Mouse (Mus musculus) embryonic facial prominence, embryonic 10.5 days (tissue): ENCODE data around the gene Smarcd1. TPM values are rescaled to one million over a fixed set of nuclear protein-coding genes. Genes with fewer than 3 reads are reported as not detected.

Experiments used
- DNase-seq: peaks from one replicate; pipeline ENCODE4 v3.0.0-alpha.2; 2017; ENCODE audit warnings: low spot score
- H3K27ac ChIP-seq: fragments of 300-500 bp; sonication (generic); replicated peaks from 2 replicates; pipeline ENCODE4 v1.5.1; 2016; ENCODE audit warnings: mild to moderate bottlenecking
- H3K27me3 ChIP-seq: fragments of 300-500 bp; sonication (generic); replicated peaks from 2 replicates; pipeline ENCODE4 v1.6.1; 2016; ENCODE audit warnings: low read depth, mild to moderate bottlenecking; ENCODE audit not compliant: poor library complexity, severe bottlenecking
- H3K36me3 ChIP-seq: fragments of 300-500 bp; sonication (generic); replicated peaks from 2 replicates; pipeline ENCODE4 v1.6.1; 2016; ENCODE audit warnings: mild to moderate bottlenecking, moderate library complexity
- H3K4me1 ChIP-seq: fragments of 300-500 bp; sonication (generic); 2 replicates; pipeline ENCODE4 v1.6.1; 2016
- H3K4me3 ChIP-seq: fragments of 300-500 bp; sonication (generic); 2 replicates; pipeline ENCODE4 v1.5.1; 2016; ENCODE audit warnings: mild to moderate bottlenecking, moderate library complexity
- H3K9me3 ChIP-seq: fragments of 300-500 bp; sonication (generic); 2 replicates; pipeline ENCODE4 v1.6.1; 2016; ENCODE audit warnings: mild to moderate bottlenecking
- WGBS: fragments of 180-500 bp; shearing (Covaris S2); methylation state at CpG from one replicate; pipeline ENCODE4 v1.1.7; 2016; 5-methylcytosine and 5-hydroxymethylcytosine counted together
- polyA plus RNA-seq: library from polyadenylated mRNA; unstranded; fragments of >200 nt; fragmentation: Nextera tagmentation; extraction: Ambion mirVana; gene quantifications from 2 replicates; pipeline ENCODE4 v1.2.1, GENCODE M21; 2016

The Smarcd1 gene
- 83.3 and 89.1 TPM in 2 replicates for polyA plus RNA-seq

DNA sequence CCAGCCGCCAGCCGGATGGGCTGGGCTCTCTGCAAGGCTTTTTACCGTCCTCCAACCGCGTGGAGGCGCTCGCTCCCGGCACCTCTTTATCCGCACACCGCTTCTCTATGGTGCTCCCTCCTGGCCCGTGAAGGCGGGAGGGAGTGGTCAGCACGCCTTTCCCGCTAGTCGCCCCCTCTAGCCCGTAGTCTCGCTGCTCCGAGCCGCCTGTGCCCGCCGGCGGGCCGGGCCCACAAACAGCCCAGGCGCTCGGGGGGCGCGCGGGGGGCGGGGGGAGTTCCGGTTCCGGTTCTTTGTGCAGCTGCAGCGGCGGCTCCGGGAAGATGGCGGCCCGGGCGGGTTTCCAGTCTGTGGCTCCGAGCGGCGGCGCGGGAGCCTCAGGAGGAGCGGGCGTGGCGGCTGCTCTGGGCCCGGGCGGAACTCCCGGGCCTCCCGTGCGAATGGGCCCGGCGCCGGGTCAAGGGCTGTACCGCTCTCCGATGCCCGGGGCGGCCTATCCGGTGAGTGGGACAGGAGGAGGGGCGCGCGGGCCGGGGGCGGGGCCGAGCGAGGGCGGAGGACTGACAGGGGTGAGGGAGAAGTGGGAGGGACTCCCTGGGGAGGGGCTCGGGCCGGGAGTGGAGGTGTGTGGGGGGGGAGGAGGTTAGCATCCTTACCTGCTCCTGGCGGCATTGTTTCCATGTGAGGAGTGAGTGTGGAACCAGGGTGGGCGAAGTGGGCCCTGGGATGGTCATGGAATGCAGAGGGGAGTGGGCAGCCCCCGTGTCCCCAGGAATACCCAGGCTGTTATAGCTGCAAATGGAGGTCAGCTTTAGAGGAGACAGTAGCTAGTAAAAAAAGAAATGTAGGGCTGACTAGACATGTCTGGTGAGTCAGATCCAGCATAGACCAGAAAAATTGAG lies at the start of gene Smarcd1:
TSS of gene Smarcd1 (plus strand) at position 131 of the 902 bp plus-strand sequence.
- H3K27me3 ChIP-seq = peaks cover 24% of the 10 kb centered on the region
- no peaks in the 10 kb centered on the region for H3K9me3 ChIP-seq
- H3K36me3 ChIP-seq = peaks cover 39% of the 10 kb centered on the region
- WGBS = under 1% methylated on average over 71 of the region's 71 CpGs
- peaks cover 48% of the 10 kb centered on the region for H3K4me1 ChIP-seq
- peak; percentile 98 for DNase-seq
- peak within 1 kb of the TSS; percentile 100 for H3K27ac ChIP-seq
- H3K4me3 ChIP-seq = peak within 1 kb of the TSS; percentile 93

DNA sequence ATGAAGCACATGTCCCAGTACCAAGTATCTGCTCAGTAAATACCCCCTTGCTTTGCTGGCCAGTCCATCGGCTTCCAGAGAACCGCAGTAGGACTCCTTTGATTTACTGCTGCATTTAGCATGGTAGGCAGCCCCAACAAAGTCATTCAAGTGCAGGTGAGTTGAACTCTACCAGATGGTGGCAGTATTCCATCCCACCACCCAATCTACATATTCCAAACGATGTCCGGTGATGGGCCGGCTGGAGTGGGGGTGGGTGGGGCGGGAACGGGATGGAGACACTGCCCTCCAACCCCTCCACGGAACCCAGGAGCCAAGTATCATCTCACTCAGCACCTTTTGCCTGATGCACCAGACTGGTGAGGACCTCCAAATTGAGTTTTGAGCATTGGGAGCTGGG lies 48.6 kb upstream of the Smarcd1 start:
- Histone ChIP-seq H3K4me1 (peaks cover 47% of the 10 kb centered on the region), H3K36me3 (no peaks in the 10 kb centered on the region), H3K27me3 (peaks cover 54% of the 10 kb centered on the region), H3K4me3 (peak overlapping the region; percentile 50), H3K27ac (peak overlapping the region; percentile 59; the same call in 1 of the 2 replicates), H3K9me3 (no peaks in the 10 kb centered on the region)
- 10% methylated on average over 8 of the region's 8 CpGs for WGBS
- peak; percentile 41 for DNase-seq

DNA sequence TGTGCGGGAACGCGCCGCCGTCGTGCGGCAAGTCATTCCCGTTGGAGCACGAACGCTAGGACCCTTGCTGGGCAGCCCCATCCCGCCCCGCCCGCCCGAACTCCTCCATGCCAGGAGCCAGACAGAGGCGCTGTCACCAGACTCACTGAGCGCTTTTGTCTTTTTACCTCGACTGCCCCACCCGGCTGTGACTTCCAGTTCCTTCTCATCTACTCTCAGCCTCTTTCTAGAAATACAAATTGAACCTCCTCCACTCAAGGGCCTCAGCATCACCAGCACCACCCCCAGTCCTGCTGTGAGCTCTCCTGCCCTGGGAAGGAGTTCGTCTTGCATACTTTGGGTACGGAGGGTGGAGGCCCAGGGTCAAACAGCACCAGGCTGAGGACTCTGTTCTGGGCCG lies 48.1 kb upstream of the Smarcd1 start:
- H3K4me3 ChIP-seq = peak overlapping the region; percentile 50

DNA sequence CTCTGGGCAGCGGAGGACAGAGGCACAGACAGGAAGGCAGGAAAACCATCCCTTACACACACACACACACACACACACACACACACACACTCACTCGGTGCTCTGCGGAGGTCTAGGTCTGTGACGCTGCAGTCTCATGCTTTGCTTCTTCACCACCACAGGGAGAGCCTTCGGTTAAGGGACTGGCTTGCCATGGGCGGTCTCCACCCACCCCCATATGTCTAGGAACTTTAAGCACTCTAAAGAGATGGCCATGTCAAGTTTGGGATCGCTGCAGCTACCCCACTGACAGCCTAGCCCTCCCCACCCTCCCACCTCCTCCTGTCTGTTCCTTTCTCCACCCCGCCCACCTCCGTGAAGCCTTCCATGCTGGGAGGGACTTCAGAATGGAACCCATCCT lies 46.0 kb upstream of the Smarcd1 start:
- no peaks in the 10 kb centered on the region for H3K9me3 ChIP-seq
- H3K36me3 ChIP-seq = no peaks in the 10 kb centered on the region
- no peak for DNase-seq
- WGBS = 49% methylated on average over 9 of the region's 9 CpGs
- peaks cover 24% of the 10 kb centered on the region for H3K4me1 ChIP-seq
- no peak overlapping the region for H3K4me3 ChIP-seq
- H3K27ac ChIP-seq = no peak overlapping the region
- H3K27me3 ChIP-seq = peaks cover 64% of the 10 kb centered on the region

More for the DNA sequence above, 48.1 kb upstream of the Smarcd1 start:
- H3K36me3 ChIP-seq = no peaks in the 10 kb centered on the region
- peaks cover 59% of the 10 kb centered on the region for H3K27me3 ChIP-seq
- H3K4me1 ChIP-seq = peaks cover 45% of the 10 kb centered on the region
- WGBS = 2% methylated on average over 21 of the region's 21 CpGs
- H3K27ac ChIP-seq = peak overlapping the region; percentile 59; the same call in 1 of the 2 replicates
- DNase-seq = no peak
- no peaks in the 10 kb centered on the region for H3K9me3 ChIP-seq

DNA sequence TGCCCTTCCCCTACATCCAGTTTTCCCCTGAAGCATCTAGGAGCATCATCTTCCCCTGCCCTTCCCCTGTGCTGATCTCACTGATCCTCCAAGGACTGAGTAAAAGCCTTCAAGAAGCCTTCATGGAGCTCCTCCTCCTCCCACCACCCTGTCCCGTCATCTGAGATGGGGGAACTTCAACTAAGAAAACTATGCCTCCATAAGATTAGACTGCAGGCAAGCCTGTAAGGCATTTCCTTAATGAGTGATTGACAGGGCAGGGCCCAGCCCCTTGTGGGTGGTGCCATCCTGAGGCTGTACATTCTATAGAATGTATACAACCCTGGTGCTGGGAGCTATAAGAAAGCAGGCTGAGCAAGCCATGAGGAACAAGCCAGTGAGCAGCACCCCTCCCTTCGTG lies 43.5 kb upstream of the Smarcd1 start:
- peaks cover 27% of the 10 kb centered on the region for H3K4me1 ChIP-seq
- H3K27me3 ChIP-seq = peaks cover 75% of the 10 kb centered on the region
- H3K4me3 ChIP-seq = no peak overlapping the region
- H3K9me3 ChIP-seq = no peaks in the 10 kb centered on the region
- H3K27ac ChIP-seq = no peak overlapping the region
- WGBS = 57% methylated on average over 2 of the region's 2 CpGs
- H3K36me3 ChIP-seq = no peaks in the 10 kb centered on the region
- no peak for DNase-seq

DNA sequence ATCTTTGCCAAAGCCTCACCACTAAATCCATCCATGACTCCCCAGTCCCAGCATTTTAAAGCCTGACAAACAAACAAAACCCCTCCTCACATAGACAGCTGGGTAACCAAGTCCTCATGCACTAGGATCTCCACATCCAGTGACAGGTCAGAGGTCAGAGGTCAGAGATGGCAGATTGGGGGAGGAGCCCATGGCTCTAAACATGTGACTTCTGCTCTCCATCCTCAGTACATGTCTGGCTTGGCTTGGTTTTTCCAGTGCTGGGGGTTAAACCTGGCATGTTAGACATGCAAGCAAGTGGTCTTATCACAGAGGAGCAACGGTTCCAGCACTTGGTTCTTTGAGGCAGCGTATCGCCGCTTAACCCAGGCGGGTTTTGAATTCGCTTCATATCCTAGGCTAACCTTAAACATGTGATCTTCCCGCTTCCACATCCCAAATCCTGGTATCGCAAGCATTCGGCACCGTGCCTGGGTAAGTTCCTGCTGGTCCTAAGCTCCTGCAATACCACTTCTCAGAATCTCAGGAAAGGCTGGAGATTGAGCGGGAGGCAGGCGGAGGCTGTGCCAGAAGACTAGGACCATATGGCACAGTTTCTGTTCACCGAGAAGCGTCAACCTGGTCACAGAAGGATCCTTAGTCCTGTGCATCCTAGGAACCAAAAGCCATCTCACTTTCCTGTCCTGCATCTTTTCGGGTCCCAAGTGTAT lies 40.7 kb upstream of the Smarcd1 start:
- Histone ChIP-seq H3K4me1 (peaks cover 40% of the 10 kb centered on the region), H3K4me3 (no peak overlapping the region), H3K27ac (no peak overlapping the region), H3K36me3 (no peaks in the 10 kb centered on the region), H3K27me3 (peaks cover 74% of the 10 kb centered on the region), H3K9me3 (no peaks in the 10 kb centered on the region)
- DNase-seq = no peak
- 95% methylated on average over 15 of the region's 15 CpGs for WGBS

DNA sequence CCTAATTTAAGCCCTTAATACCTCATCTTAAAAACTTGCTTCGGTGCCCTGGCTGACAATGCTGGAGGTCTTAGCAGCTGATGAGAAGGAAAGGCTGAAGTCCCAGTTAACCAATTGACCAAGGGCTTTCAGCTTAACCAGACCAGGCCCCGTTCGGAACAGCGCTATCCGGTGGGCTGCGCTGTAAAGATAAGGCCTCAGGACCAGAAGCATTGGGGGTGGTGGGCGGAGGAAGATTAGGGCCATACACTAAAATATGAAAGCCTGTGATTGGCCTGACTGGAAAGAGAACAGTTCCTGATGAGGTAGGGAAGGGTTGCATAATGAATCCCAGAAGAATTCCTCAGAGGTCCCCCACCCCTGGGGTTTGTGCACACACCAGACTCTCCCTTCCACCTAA lies 39.6 kb upstream of the Smarcd1 start:
- Histone ChIP-seq H3K36me3 (no peaks in the 10 kb centered on the region), H3K27me3 (peaks cover 75% of the 10 kb centered on the region), H3K4me3 (no peak overlapping the region), H3K4me1 (peaks cover 42% of the 10 kb centered on the region), H3K9me3 (no peaks in the 10 kb centered on the region), H3K27ac (no peak overlapping the region)
- DNase-seq = no peak
- whole genome bisulfite sequencing = 51% methylated on average over 7 of the region's 7 CpGs

DNA sequence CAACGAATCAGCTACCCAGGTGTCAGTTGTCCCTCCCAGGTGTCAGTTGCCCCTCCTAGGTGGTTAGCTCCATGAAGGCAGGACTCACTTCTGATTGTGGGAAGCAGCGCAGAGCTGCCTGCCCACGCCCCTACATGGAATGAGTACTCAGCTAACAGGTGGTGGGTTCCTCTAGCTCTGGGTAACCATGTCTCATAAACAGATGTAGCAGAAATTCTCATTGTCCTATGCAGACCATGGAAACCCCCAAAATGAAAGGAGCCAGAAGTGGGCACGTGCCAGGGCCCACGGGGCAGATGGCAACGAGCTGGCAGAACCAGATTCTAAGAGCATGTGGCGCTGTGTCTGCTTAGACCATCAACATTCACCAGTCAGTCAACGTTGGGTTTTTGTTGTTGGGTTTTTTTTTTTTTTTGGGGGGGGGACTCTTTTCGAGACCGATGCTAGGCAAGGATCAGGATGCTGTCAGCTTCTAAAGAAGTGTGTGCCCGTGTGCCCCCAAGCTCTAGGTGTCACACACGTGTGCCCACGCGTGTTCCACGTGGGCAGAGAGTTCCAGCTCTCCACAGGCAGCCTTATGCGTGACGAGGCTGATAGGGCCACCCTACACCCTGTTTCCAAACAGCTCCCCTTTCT lies 37.8 kb upstream of the Smarcd1 start:
- Histone ChIP-seq H3K4me1 (peaks cover 42% of the 10 kb centered on the region), H3K27me3 (peaks cover 78% of the 10 kb centered on the region)
- WGBS = 4% methylated on average over 17 of the region's 17 CpGs

DNA sequence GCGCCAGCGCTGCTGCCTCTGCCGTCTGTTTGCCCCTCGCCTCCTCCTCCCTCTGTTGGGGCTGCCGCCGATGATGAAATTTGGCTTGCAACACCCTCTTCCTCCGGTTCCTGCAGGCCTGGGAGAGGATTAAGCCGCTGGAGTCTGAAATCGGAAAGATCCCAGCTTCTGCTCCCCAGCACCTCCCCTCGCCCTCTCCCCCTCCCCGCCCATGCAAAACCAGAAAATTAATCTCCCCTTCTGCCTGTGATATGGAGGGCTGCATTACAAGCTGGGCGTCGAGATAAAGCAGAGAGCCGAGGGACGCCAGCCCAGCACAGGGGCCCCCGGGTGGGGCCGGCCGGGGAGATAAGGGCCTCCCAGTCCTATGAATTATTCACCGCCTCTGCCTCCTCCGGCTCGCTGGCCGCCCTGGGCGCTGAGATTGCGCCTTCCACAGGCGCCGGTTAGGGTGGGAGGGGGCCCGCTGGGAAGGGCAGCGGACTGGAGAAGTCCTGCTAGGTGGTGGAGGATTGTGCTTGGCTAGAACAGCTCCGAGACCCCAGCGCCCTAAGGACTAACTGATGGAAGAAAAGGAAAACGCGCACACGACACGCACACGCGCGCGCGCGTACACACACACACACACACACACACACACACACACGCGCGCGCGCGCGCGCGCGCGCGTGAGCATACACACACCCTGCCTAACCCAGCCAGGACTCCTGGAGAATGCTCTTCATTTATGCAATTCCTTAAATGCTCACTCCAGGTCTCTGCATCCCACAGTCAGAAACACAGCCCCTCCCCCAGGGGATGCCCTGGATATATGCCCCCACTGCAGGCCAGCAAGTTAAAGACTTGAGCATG lies 37.1 kb upstream of the Smarcd1 start:
- Histone ChIP-seq H3K27ac (peak overlapping the region; percentile 73), H3K27me3 (peaks cover 86% of the 10 kb centered on the region), H3K36me3 (no peaks in the 10 kb centered on the region), H3K4me1 (peaks cover 44% of the 10 kb centered on the region), H3K4me3 (peak overlapping the region; percentile 61), H3K9me3 (no peaks in the 10 kb centered on the region)
- peak; percentile 64 for DNase-seq
- WGBS = 1% methylated on average over 52 of the region's 52 CpGs

More for the DNA sequence above, 37.8 kb upstream of the Smarcd1 start:
- peak overlapping the region; percentile 73 for H3K27ac ChIP-seq
- no peaks in the 10 kb centered on the region for H3K36me3 ChIP-seq
- H3K4me3 ChIP-seq = peak overlapping the region; percentile 61
- no peak for DNase-seq
- no peaks in the 10 kb centered on the region for H3K9me3 ChIP-seq

DNA sequence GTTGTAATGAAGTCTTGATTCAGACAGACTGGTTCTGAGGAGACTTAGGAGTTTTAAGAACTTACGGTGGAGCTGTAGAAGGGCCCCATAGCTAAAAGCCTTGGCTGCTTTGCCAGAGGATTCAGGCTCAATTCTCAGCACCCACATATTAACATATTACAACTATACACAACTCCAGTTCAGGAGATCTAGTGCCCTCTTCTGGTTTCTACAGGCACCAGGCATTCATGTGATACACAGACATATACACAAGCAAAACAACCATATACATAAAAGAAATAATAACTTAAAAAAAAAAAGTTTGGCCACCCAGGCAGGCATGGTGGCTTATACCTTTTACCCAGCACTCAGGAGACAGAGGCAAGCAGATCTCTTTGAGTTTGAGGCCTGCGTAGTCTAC lies 34.4 kb upstream of the Smarcd1 start:
- Histone ChIP-seq H3K27me3 (peaks cover 93% of the 10 kb centered on the region), H3K4me1 (peaks cover 61% of the 10 kb centered on the region), H3K9me3 (no peaks in the 10 kb centered on the region), H3K4me3 (no peak overlapping the region), H3K27ac (no peak overlapping the region), H3K36me3 (no peaks in the 10 kb centered on the region)
- 91% methylated on average over 2 of the region's 2 CpGs for WGBS
- DNase-seq = no peak

DNA sequence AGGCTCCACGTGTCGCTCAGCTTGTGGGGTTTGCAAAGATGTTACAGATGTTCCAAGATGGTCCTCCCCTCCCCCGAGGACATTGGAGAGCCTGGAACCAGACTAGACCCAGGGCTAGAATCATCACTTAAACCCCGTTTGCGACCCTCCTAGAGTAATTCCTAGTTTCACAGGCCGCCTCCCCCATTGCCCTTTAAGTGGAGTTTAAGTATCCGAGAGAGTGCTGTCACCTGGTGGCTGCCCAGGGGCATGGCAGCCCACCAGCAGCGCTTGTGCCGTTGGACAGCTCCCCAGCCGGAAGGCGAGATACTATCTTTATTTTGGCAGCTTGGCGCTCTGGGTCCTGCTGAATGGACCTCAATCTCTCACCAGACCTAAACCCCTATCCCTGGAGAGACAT lies 33.0 kb upstream of the Smarcd1 start:
- peaks cover 62% of the 10 kb centered on the region for H3K4me1 ChIP-seq

More for the DNA sequence above, 33.0 kb upstream of the Smarcd1 start:
- peak overlapping the region; percentile 14; the same call in 1 of the 2 replicates for H3K4me3 ChIP-seq
- DNase-seq = peak; percentile 82
- H3K27ac ChIP-seq = no peak overlapping the region
- H3K27me3 ChIP-seq = peaks cover 96% of the 10 kb centered on the region
- H3K36me3 ChIP-seq = no peaks in the 10 kb centered on the region
- WGBS = 3% methylated on average over 12 of the region's 12 CpGs
- H3K9me3 ChIP-seq = no peaks in the 10 kb centered on the region
